Mouse (Mus musculus): ENCODE measurements around the gene Dennd6a.
"Not testable (repeated sequence)": the region's sequence is repeated elsewhere in the genome, so short reads cannot be mapped to it uniquely, and the experiment has no call there.

Dennd6a gene

DNA sequence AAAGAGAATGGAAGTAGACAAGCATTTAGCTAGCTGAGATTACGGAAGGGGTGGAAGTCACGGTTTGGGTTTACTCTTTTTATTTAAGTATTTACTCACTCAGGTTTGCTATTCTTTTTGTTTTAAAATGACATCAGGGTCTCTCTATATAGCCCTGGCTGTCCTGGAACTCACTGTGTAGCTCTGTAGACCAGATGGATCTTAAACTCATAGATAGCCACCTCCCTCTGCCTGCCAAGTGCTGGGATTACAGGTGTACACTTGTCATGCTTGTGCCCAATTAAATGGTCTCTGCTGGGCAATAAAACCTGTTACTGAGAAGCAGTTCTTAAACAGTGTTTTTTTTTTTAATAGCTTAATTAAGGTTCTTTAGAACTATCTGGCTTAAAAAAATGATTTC, 66.3 kb downstream of the Dennd6a start:
- DNase-seq (ENCODE audit: low read depth, low spot score) = no peak

DNA sequence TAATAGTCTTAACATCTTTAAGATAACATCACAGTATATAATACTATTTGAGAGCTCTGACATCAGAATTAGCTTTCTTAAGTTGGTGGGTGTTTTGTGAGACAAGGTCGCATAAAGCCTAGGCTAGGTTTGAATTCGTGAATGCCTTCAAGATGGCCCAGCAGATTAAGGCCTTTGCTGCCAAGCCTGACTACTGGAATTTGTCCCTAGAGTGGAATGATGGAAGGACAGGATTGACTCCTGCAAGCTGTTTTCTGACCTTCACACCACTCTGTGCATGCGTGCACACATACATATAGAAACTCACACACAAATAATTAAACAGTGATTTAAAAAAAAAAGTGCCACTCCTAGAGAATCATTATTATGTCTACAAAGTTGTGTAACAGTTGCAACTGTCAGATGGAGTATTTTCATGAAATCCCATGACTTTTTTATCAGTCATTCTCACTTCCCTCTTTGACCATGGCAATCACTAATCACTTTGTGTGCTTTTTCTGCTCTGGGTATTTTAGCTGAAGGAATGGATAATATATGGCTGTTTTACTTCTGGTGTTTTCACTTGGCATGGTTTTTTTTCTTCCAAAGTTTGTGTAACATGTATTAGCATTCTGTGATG, 69.5 kb downstream of the Dennd6a start:
- DNase-seq (ENCODE audit: low read depth, low spot score) = no peak

DNA sequence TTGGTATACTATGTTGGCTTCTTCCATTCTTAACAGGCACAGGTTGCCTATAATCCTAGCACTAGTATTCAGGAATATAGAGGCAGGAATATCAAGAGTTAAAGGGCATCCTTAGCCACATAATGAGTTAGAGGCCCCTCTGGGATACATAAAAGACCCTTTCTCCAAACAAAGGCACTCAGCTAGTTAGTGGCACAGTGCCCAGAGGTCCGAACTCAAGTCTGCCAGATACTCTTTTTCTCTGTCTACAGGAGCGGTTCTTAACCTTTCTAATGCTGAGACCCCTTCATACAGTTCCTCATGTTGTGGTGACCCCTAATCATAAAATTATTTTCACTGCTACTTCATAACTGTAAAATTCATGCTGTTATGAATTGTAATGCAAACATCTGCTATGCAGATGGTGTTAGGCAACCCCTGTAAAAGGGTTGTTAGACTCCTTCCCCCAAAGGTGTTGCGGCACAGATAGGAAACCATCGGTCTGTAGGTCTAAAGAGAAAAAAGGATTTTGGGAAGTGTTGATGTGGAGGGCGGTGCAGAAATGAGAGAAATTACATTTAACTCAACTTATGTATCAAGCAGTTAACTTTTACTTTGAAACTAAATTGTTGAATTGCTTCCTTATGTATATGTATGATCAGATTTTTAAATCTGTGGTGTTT, 72.5 kb downstream of the Dennd6a start:
- no peak for DNase-seq (ENCODE audit: low read depth, low spot score)

DNA sequence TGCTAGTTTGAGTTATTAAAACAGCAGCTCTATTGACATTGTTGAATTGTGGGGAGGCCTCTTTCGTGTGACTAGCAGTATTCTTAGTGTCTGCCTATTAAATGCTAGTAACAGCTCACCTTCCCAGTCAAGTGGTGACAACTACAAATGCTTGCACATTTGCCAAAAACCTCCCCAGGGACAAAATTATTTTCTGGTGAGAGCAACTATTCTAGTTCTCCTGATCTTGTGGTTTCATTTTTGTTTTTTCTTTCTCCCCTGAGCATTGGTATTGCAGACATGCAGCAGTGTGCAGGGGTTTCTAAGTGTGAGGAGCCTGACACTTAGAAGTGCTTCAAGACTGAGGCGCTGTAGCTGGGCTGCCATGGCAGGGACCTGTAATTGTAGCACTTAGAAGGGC, 74.2 kb downstream of the Dennd6a start:
- DNase-seq (ENCODE audit: low read depth, low spot score) = no peak

DNA sequence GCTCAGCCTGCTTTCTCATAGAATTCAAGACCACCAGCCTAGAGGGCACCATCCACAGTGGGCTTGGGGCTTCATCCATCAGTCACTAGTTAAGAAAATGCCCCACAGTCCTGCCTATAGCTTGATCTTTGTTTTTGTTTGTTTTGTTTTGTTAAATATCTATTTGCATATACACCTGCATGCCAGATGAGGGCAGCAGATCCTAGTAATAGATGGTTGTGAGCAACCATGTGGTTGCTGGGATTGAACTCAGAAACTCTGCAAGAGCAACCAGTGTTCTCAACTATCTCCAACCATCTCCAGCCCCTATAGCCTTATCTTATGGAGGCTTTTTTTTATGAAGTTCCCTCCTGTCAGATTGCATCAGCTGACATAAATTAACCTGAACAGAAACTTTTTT, 78.2 kb downstream of the Dennd6a start:
- no peak for DNase-seq (ENCODE audit: low read depth, low spot score)

DNA sequence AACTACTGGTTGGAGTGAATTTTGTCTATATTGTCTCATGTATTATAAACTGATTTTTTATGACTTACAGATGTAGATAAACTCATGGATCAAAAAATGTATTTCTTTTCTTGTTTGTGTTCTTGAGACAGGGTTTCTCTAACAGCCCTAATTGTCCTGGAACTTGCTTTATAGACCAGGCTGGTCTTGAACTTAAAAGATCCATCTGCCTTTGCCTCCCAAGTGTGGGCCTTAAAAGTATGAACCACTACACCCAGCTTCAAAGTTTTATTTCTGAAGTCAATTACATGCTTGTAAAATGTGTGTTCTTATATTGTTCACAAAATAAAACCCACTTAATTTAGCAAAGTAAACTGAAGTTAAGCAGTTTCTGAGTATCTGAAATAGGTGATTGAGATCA, 84.5 kb downstream of the Dennd6a start:
- DNase-seq (ENCODE audit: low read depth, low spot score) = no peak

DNA sequence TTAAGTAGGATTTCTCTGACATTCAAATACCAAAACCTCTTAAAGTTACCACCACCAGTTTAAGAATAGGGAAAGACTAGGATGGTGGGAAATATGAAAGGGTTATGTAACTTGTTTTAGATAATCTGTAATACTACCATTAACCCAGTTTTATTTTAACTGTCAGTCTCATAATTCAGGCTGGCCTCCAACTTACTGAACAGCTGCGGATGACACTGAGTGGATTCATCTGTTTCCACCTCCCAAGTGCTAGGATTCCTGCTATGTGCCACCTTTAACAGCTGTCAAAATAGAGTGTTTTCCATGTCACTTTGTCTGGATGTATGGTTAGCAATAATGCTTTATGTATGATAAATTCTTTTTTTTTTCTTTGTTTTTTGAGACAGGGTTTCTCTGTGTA, 86.6 kb downstream of the Dennd6a start:
- DNase-seq (ENCODE audit: low read depth, low spot score) = no peak

DNA sequence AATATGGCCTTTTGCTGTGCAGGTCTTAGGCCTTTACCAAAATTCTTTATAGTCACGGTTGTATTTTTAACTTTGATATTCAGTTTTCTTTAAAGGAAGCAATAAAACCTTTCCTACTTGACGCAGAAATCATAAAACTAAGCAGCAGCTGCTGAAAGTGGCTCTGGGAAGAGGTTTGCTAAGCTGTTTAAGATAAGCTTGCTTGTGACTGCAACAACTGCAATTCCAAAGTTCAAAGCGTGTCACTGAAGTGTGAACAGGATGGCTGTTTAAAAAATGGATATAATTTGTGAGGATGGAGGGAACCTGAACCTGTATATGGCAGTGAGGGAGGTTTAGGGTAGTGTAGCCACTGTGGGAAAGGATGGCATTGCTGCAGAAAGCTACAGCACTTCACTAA, 88.4 kb downstream of the Dennd6a start:
- no peak for DNase-seq (ENCODE audit: low read depth, low spot score)

DNA sequence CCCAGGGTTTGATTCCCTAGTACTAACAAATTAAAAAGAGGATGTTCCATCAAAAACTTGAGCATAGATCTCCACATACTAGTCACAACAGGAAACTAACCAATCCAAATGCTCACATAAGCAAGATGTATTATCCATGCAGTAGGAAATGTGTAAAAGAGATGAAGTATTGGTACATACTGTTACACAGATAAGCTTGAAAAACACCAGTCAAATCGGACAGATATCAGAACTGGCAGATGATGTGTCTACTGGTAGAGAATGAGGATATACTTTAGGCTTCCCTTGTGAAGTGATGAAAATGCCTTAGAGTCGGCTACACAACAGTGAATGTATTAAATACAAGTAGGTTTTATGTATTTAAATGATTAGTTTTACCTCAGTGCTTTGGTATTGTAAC, 88.8 kb downstream of the Dennd6a start:
- no peak for DNase-seq (ENCODE audit: low read depth, low spot score)

DNA sequence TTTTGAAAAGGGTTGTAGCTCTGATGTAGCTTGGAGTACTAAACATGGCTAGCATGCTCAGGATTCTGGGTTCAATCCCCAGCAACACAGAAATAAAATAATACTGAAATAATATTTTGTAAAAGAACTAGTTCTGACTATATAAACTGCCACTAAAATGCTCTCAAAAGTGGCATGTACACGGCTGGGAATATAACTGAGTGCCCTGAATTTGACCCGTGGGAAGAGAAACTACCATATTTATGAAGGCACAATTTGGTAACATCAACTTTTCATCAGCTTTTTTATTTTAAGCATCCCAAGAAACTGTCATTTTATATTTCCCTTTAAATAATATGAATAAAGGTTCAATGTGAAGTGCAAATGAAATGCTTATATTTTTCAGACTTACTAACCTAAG, 90.2 kb downstream of the Dennd6a start:
- DNase-seq (ENCODE audit: low read depth, low spot score) = no peak

DNA sequence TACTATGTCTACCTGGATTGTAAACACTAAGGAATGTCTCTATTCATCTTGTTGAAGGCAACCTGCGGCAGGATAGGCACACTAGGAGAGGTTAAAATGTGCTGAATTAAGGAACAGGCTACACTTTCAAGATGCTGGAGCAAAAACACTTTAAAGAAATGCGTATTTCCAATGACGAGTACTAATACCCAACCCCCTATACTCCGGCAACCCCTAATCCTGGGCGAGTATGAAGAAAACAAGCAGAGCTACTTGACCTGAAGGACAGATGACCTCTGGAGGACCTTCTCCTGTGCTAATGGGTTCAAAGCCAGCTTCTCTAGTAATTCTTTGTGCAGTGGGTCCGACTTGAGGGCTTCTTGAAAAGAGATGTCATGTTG, 94.3 kb downstream of the Dennd6a start:
- no peak for DNase-seq (ENCODE audit: low read depth, low spot score)

DNA sequence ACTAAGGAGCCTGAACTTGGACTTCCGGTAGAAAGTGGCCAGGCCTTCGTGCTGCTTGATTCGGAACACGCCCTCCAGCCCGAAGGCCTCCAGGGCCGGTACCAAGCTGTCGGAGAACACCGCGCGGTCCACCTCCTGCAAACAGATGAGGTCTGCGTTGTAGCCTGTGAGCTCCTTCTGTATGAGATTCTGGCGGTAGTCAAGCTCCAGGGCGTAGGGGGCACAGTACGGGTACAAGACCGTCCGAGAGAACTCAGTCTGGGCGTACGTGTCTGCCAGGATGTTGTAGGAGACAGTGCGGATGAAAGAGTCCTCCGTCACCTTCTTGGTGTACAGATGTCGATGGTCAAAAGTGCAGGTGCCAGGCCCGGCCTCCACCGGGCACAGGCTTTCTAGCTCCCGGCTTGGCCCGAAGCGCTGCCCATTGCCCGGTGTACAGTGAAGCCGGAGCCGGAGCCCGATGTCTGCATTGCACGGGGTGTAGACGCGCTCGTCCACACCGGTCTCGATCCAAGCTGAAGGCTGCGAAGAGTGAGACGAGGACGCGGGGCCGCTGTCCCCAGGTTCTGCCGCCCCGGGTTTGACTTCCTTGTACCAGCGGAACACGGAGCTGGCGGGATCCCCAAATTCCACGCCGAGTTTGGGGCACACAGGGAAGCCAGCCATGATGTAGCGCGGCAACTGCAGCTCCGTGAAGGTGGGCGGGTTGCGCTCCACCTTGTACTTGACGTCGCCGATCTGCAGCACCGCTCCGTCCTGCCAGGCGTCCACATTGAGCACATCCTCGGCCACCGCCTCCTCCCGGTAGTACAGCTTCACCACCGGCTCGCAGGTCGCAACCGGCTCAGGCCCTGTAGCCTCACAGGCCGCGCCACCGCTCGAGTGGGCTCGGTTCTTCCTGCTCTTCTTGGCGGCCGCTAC, 95.0 kb downstream of the Dennd6a start:
- no peak for DNase-seq (ENCODE audit: low read depth, low spot score)

DNA sequence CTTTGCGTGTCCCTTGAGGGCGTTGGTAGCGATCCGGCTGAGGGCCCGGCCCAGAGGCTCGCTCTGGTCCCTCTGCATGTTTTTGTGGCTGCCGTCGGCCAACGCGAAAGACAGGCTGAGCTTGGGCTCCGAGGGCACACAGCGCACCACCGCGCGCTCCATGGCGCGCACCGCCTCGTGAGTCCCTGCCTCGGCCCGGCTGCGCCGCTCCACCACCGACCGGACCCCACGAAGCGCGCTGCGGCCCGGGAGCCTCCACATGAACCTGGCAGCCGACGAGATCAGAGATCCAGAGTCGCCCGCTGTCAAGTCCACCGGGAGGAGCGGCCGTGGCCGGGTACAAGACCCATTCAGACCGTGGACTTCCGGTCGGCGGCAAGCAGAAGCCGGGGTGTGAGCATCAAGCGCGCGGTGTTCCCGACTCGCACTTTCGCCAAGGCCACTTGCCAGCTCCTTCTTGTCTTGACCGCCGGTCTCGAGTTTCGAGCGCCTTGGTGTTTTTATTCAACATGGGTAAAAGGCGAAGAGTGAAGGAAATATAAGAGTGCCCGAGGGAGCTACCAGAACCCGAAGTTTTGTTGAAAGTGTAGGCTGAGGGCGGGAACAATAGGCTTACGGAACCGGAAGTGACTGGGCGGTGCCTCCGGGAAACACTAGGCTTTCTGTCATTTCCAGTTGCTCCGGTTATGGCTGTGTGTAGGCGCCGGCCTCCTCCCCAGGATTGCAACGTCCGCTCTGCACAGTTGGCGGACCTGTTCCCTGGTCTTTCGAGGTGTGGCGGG, 95.8 kb downstream of the Dennd6a start, which contains the start of gene Pde12:
TSS of gene Pde12 (minus strand) at position 592 of the 782 bp plus-strand sequence.
- peak; percentile 89 for DNase-seq (ENCODE audit: low read depth, low spot score)

DNA sequence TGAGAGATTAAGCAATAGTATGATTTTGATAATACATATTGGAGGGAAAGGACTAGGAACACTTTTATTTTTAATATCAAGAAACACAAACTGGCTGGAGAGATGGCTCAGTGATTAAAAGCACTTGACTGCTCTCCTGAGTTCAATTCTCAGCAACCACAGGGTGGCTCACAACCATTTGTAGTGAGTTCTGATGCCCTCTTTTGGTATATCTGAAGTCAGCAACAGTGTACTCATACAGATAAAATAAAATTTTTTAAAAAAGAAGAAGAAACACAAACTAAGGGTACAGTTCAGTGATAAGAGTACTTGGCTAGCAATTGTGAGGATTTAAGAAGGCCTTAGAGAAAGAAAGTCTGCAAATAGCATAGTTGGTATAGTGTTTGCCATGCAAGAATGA, 97.3 kb downstream of the Dennd6a start:
- no peak for DNase-seq (ENCODE audit: low read depth, low spot score)

DNA sequence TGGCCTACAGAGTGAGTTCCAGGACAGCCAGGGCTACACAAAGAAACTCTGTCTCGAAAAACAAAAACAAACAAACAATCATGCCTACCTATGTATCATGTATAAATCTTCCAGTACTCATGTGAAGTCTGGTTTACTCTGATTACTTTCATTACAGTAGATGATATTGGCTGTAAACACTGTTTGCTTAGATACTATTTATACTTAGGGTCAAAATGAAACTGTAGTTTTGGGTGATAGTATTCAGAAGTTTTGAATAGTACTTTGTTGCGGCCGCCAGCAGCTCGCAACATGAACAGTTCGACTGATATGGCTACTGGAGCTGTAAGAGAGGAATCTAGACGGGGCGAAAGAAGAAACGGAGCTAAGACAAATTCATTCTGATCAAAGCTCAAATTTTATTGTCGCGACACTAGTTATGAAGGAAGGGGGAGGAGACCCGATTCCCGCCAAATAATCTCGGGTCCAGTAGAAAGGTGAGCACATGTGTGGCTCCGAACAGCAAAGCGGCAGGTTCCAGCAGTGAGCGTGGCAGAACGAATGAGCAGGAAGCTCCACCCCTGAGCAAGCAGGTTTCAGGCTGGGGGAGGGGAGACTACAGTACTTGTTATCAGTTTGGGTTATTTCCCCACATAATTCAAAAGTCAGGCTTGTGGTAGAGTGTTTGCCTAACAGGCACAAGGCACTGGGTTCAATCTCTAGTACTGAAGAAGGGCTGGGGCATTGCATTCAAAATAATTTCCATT, 98.4 kb downstream of the Dennd6a start:
- not testable (repeated sequence) for DNase-seq (ENCODE audit: low read depth, low spot score)

DNA sequence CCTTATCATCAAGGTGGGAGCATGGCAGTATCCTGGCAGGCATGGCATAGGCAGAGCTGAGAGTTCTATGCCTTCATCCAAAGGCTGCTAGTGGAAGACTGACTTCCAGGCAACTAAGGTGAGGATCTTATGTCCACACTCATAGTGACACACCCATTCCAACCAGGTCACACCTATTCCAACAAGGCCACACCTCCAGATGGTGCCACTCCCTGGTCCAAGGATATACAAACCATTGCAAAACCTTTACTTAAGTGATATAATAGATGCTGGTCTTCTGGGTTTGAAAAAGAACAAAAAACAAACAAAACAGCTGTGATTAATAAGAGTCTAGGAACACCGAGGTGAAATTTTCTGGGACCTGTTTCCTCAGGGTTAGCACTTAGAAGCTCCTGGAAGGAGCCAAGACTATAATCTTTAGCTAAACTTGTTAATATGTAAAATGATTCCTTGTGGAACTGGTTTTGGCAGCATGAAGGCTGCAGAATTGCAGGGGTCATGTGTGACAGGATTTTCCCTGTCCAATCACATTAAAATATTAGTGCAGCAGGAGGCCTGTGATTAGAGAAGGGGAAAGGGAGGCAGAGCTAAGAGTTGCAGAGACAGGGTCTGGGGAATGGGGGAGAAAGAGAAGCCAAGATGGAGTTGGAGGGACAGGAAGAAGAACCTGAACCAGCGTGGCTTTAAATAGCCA, 101.0 kb downstream of the Dennd6a start:
- not testable (repeated sequence) for DNase-seq (ENCODE audit: low read depth, low spot score)

DNA sequence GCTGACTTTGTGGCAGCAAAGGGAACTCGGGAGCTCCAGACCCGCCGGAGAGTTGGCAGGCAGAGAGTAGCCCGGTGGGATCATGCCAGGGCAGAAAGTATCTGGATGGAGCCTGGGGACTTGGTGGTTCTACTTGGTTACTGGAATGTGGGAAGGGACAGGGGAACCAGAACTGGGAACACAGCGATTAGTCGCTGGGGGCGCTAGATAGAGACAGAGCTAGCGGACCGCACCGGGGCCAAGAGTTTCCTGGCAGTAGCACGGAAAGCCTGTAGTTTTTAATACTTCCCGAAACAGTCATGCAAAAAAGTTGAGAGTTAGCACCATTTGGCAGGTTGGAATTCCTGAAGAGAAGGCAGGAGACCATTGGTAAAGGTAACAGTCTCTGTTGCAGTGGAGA, 101.7 kb downstream of the Dennd6a start:
- no peak for DNase-seq (ENCODE audit: low read depth, low spot score)

DNA sequence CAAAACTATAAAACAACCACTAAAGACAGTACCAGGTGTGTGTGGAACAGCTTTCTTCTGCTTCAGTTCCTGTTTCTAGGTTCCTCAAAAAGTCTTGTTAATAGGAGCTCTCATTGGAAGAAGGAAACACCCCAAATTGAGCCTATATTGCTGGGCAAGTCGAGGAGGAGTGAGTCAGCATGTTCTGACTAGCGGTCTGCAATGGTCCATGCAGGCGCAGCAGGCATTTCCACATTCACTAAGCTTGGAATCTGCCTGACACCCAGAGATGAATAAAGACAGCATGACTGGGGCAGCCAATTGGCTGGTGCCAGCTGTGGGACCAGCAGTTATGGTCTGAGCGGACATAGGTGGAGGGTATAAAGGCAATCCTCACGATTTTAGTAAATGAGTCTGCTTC, 102.1 kb downstream of the Dennd6a start:
- no peak for DNase-seq (ENCODE audit: low read depth, low spot score)

Measured in forelimb bud, embryonic 11.5 days (tissue).